Mouse (Mus musculus): ENCODE data around the gene Ptn.

GRCm38 (mm10) chr6:36835351-36835750, 25.3 kb upstream of the Ptn start:
- TF ChIP-seq MAZ (IDR thresholded peaks at IDR 0.05; ENCODE audit: low read depth, low read length) (no peak), TCF12 (IDR thresholded peaks at IDR 0.05; ENCODE audit: low read depth, low read length) (no peak), MAX (IDR thresholded peaks at IDR 0.05; ENCODE audit: low read length) (no peak), HCFC1 (IDR thresholded peaks at IDR 0.05; ENCODE audit: low read depth, low read length) (no peak), TAL1 (IDR thresholded peaks at IDR 0.05; ENCODE audit: low read length) (no peak), CTCF (IDR thresholded peaks at IDR 0.05 in 2 of 3, conservative IDR thresholded peaks at IDR 0.05 in 1 of 3; ENCODE audit: control insufficient read depth in 1 of 3, insufficient read depth in 1 of 3, low read depth in 2 of 3, low read length in 3 of 3, poor library complexity in 1 of 3, severe bottlenecking in 1 of 3) (no peak), RCOR1 (IDR thresholded peaks at IDR 0.05; ENCODE audit: low read depth, low read length) (no peak), MAFK (IDR thresholded peaks at IDR 0.05; ENCODE audit: borderline replicate concordance, low read depth, low read length) (no peak), GATA1 (IDR thresholded peaks at IDR 0.05; ENCODE audit: low read depth, low read length) (no peak)

Measured in MEL (cell line).